Mouse (Mus musculus) midbrain, embryonic 16.5 days (tissue): Measurements from ENCODE around the gene Tmprss6. TPM values are rescaled to one million over a fixed set of nuclear protein-coding genes. Genes with fewer than 3 reads are reported as not detected.

ENCODE experiments used
- ATAC-seq: fragments of 200-750 bp; cut with Nextera tagmentation; 2 replicates; pipeline ENCODE4 v1.8.0; 2017; ENCODE audit warnings: moderate TSS enrichment
- H3K27ac ChIP-seq: fragments of 300-500 bp; sonication (generic); 2 replicates; pipeline ENCODE4 v1.5.1; 2014; ENCODE audit warnings: mild to moderate bottlenecking, low read length, mixed read lengths
- H3K27me3 ChIP-seq: fragments of 300-500 bp; sonication (generic); 2 replicates; pipeline ENCODE4 v1.6.1; 2014; ENCODE audit warnings: low read depth, low read length, mixed read lengths; ENCODE audit not compliant: control insufficient read depth, insufficient read depth
- H3K36me3 ChIP-seq: fragments of 300-500 bp; sonication (generic); 2 replicates; pipeline ENCODE4 v1.6.1; 2014; ENCODE audit warnings: mild to moderate bottlenecking, low read length, moderate library complexity, mixed read lengths; ENCODE audit not compliant: control insufficient read depth, insufficient read depth
- H3K4me1 ChIP-seq: fragments of 300-500 bp; sonication (generic); 2 replicates; pipeline ENCODE4 v1.6.1; 2014; ENCODE audit warnings: mild to moderate bottlenecking, low read length, mixed read lengths; ENCODE audit not compliant: control insufficient read depth, insufficient read depth
- H3K4me2 ChIP-seq: fragments of 300-500 bp; sonication (generic); 2 replicates; pipeline ENCODE4 v1.6.1; 2014; ENCODE audit warnings: mild to moderate bottlenecking, low read length, mixed read lengths
- H3K4me3 ChIP-seq: fragments of 300-500 bp; sonication (generic); 2 replicates; pipeline ENCODE4 v1.5.1; 2014; ENCODE audit warnings: low read depth, mild to moderate bottlenecking, low read length, moderate library complexity, mixed read lengths
- H3K9ac ChIP-seq: fragments of 300-500 bp; sonication (generic); 2 replicates; pipeline ENCODE4 v1.6.1; 2014; ENCODE audit warnings: low read depth, low read length, mixed read lengths
- H3K9me3 ChIP-seq: fragments of 300-500 bp; sonication (generic); replicated peaks from 2 replicates; pipeline ENCODE4 v1.6.1; 2014; ENCODE audit warnings: mild to moderate bottlenecking, low read length, mixed read lengths; ENCODE audit not compliant: control insufficient read depth, poor library complexity, severe bottlenecking
- WGBS: fragments of 180-500 bp; shearing (Covaris S2); extraction: QIAGEN DNeasy Blood & Tissue Kit; methylation state at CpG from one replicate; pipeline ENCODE4 v1.1.7; 2014; 5-methylcytosine and 5-hydroxymethylcytosine counted together
- polyA plus RNA-seq: library from polyadenylated mRNA; unstranded; fragments of >200 nt; fragmentation: Nextera tagmentation; extraction: Ambion mirVana; gene quantifications from 2 replicates; pipeline ENCODE4 v1.2.1, GENCODE M21; 2015

Tmprss6 gene
- polyA plus RNA-seq, 1 experiment from 2014 or later: 0.31 TPM

- Histone ChIP-seq H3K4me1 (no peaks in the 10 kb centered on the region), H3K27ac (no peak overlapping the region), H3K9ac (no peak overlapping the region), H3K4me2 (no peak overlapping the region), H3K9me3 (no peaks in the 10 kb centered on the region), H3K27me3 (no peaks in the 10 kb centered on the region), H3K36me3 (no peaks in the 10 kb centered on the region), H3K4me3 (no peak overlapping the region)
- WGBS: 96% methylated on average over 4 of the region's 4 CpGs
- ATAC-seq: no peak
These were observed 9.6 kb upstream of the Tmprss6 start for GRCm38 (mm10) chr15:78478073-78478472.

- H3K4me1 ChIP-seq: no peaks in the 10 kb centered on the region
- no peaks in the 10 kb centered on the region for H3K36me3 ChIP-seq
- H3K27ac ChIP-seq: no peak overlapping the region
- H3K9ac ChIP-seq: no peak overlapping the region
- no peaks in the 10 kb centered on the region for H3K9me3 ChIP-seq
- no peaks in the 10 kb centered on the region for H3K27me3 ChIP-seq
- WGBS: 86% methylated on average over 1 of the region's 1 CpGs
- ATAC-seq: no peak
- H3K4me3 ChIP-seq: no peak overlapping the region
- H3K4me2 ChIP-seq: no peak overlapping the region
These were observed 8.4 kb upstream of the Tmprss6 start for GRCm38 (mm10) chr15:78476878-78477277.

- no peaks in the 10 kb centered on the region for H3K36me3 ChIP-seq
- no peaks in the 10 kb centered on the region for H3K9me3 ChIP-seq
- no peak overlapping the region for H3K4me3 ChIP-seq
- no peak overlapping the region for H3K4me2 ChIP-seq
- H3K4me1 ChIP-seq: no peaks in the 10 kb centered on the region
- H3K27me3 ChIP-seq: no peaks in the 10 kb centered on the region
- 0 out of 2 replicates have a peak overlapping the region, but pooled peaks have one; percentile 30 for H3K9ac ChIP-seq
- ATAC-seq: no peak
- 63% methylated on average over 3 of the region's 3 CpGs for WGBS
- H3K27ac ChIP-seq: no peak overlapping the region
These were observed 7.2 kb upstream of the Tmprss6 start for GRCm38 (mm10) chr15:78475604-78476031.

GRCm38 (mm10) chr15:78473442-78473841, 5.0 kb upstream of the Tmprss6 start:
- H3K4me1 ChIP-seq: no peaks in the 10 kb centered on the region
- H3K4me3 ChIP-seq: no peak overlapping the region
- no peak overlapping the region for H3K27ac ChIP-seq
- no peaks in the 10 kb centered on the region for H3K36me3 ChIP-seq
- WGBS: 83% methylated on average over 6 of the region's 6 CpGs
- H3K9ac ChIP-seq: no peak overlapping the region
- H3K27me3 ChIP-seq: no peaks in the 10 kb centered on the region
- no peak overlapping the region for H3K4me2 ChIP-seq
- ATAC-seq: no peak
- no peaks in the 10 kb centered on the region for H3K9me3 ChIP-seq

GRCm38 (mm10) chr15:78471902-78472301, 3.5 kb upstream of the Tmprss6 start:
- Histone ChIP-seq H3K4me1 (no peaks in the 10 kb centered on the region), H3K9me3 (no peaks in the 10 kb centered on the region), H3K4me2 (no peak overlapping the region), H3K4me3 (no peak overlapping the region), H3K27me3 (no peaks in the 10 kb centered on the region), H3K36me3 (no peaks in the 10 kb centered on the region), H3K27ac (no peak overlapping the region), H3K9ac (no peak overlapping the region)
- WGBS: 60% methylated on average over 7 of the region's 7 CpGs
- no peak for ATAC-seq

- no peaks in the 10 kb centered on the region for H3K9me3 ChIP-seq
- no peak overlapping the region for H3K27ac ChIP-seq
- 70% methylated on average over 4 of the region's 4 CpGs for WGBS
- H3K4me1 ChIP-seq: no peaks in the 10 kb centered on the region
- H3K27me3 ChIP-seq: no peaks in the 10 kb centered on the region
- no peak for ATAC-seq
- H3K4me2 ChIP-seq: no peak overlapping the region
- no peaks in the 10 kb centered on the region for H3K36me3 ChIP-seq
- no peak overlapping the region for H3K9ac ChIP-seq
- no peak overlapping the region for H3K4me3 ChIP-seq
These were observed 2.3 kb upstream of the Tmprss6 start for GRCm38 (mm10) chr15:78470495-78471276.

- Histone ChIP-seq H3K4me2 (no peak overlapping the region), H3K4me1 (no peaks in the 10 kb centered on the region), H3K4me3 (no peak overlapping the region), H3K27ac (no peak overlapping the region), H3K9ac (no peak overlapping the region), H3K9me3 (no peaks in the 10 kb centered on the region), H3K36me3 (no peaks in the 10 kb centered on the region), H3K27me3 (no peaks in the 10 kb centered on the region)
- 97% methylated on average over 7 of the region's 7 CpGs for WGBS
- no peak for ATAC-seq
These were observed 864 bp downstream of the Tmprss6 start for GRCm38 (mm10) chr15:78467570-78467969.

GRCm38 (mm10) chr15:78466809-78467208, 1.6 kb downstream of the Tmprss6 start:
- no peaks in the 10 kb centered on the region for H3K36me3 ChIP-seq
- H3K9me3 ChIP-seq: no peaks in the 10 kb centered on the region
- no peak overlapping the region for H3K4me3 ChIP-seq
- ATAC-seq: no peak
- H3K27me3 ChIP-seq: no peaks in the 10 kb centered on the region
- no peak overlapping the region for H3K4me2 ChIP-seq
- 41% methylated on average over 6 of the region's 6 CpGs for WGBS
- H3K9ac ChIP-seq: no peak overlapping the region
- H3K27ac ChIP-seq: no peak overlapping the region
- no peaks in the 10 kb centered on the region for H3K4me1 ChIP-seq

GRCm38 (mm10) chr15:78462981-78463380, 5.5 kb downstream of the Tmprss6 start:
- H3K36me3 ChIP-seq: no peaks in the 10 kb centered on the region
- ATAC-seq: no peak
- H3K9ac ChIP-seq: no peak overlapping the region
- no peaks in the 10 kb centered on the region for H3K27me3 ChIP-seq
- WGBS: 86% methylated on average over 2 of the region's 2 CpGs
- H3K4me2 ChIP-seq: no peak overlapping the region
- H3K4me3 ChIP-seq: no peak overlapping the region
- H3K4me1 ChIP-seq: no peaks in the 10 kb centered on the region
- H3K27ac ChIP-seq: no peak overlapping the region
- no peaks in the 10 kb centered on the region for H3K9me3 ChIP-seq
